Mouse (Mus musculus) gastrocnemius, adult 2 months (tissue): ENCODE measurements at regions not wholly inside any gene's neighbourhood (a gene's known extent, or its start where the extent isn't known, plus 50 kb on each side); places are given as distances from the start of the nearest gene placed in this dataset.

Source experiments
- DNase-seq: peaks from one replicate; pipeline ENCODE4 v3.0.0; 2022
- H3K27ac ChIP-seq: fragments of 200-600 bp; 2 replicates; pipeline ENCODE4 v1.8.1; 2022; ENCODE audit warnings: mild to moderate bottlenecking
- H3K4me3 ChIP-seq: fragments of 200-600 bp; 2 replicates; pipeline ENCODE4 v1.8.1; 2022; ENCODE audit warnings: mild to moderate bottlenecking, moderate library complexity
- CTCF ChIP-seq: fragments of 200-600 bp; IDR thresholded peaks from 2 replicates; pipeline ENCODE4 v1.8.1; 2022; ENCODE audit warnings: antibody characterized with exemption, mild to moderate bottlenecking, moderate library complexity
- intact Hi-C: fragments of 180-260 bp; cut with DNase I; formaldehyde crosslinking; loops from one replicate; pipeline ENCODE4 v1.15.1; 2025

- Histone ChIP-seq H3K27ac (no peak overlapping the region), H3K4me3 (no peak overlapping the region)
- DNase-seq: no peak
- intact Hi-C loops: no loop called here
- no peak for TF ChIP-seq CTCF
These were observed 87.1 kb upstream of the Gpc5 start for GRCm38 (mm10) chr14:115004733-115005405.

DNA sequence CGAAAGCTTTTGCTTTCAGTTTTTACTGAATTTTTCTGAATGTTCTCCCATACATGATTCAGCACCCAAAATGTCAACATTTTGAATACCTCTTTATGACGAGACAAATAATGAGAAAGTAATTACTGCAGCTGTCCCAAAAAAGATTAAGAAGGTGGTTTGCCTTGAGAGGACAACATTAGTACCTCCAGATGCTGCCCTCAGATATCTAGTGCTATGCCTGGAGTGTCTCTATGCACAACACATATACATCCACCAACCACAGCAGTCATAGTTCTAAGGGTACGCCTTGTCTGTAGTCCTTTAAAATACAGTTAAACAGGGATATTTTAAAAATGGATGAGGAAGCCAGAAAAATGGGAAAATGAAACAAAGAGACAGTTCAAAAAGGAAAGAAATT is 81.1 kb upstream of the Gpc5 start:
- DNase-seq: no peak
- H3K27ac ChIP-seq: no peak overlapping the region
- H3K4me3 ChIP-seq: no peak overlapping the region
- intact Hi-C loops: no loop called here
- no peak for TF ChIP-seq CTCF

- no peak overlapping the region for H3K27ac ChIP-seq
- TF ChIP-seq CTCF: no peak; the same call in 1 of the 2 replicates
- DNase-seq: no peak
- no peak overlapping the region for H3K4me3 ChIP-seq
- intact Hi-C loops: no loop called here
These were observed 76.7 kb upstream of the Gpc5 start for GRCm38 (mm10) chr14:115015299-115015698.

GRCm38 (mm10) chr14:115017410-115018153 is 74.4 kb upstream of the Gpc5 start:
- peak; percentile 68 for TF ChIP-seq CTCF
- Histone ChIP-seq H3K27ac (no peak overlapping the region), H3K4me3 (peak overlapping the region; percentile 61)
- DNase-seq: peak; percentile 61
- intact Hi-C loops: no loop called here

DNA sequence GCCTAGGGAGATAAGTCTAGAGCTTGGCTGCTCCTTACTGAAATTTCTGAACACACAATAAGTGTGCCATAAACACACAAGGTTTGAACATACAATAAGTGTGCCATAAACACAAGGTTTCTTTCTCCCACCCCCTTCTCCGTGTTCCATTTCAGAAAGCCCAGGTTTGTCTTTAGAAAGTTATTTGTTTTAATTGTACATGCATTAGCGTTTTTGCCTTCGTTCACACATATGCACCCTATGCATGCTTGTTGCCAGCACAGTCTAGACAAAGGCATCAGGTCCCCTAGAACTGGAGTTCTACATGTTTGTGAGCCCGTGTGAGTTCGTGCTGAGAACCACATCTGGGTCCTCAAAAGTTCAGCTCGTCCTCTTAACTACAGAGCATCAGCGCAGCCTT is 64.0 kb upstream of the Gpc5 start:
- intact Hi-C loops: no loop called here
- DNase-seq: no peak
- H3K27ac ChIP-seq: no peak overlapping the region
- no peak overlapping the region for H3K4me3 ChIP-seq
- TF ChIP-seq CTCF: no peak

GRCm38 (mm10) chr14:115031734-115032133 is 60.3 kb upstream of the Gpc5 start:
- intact Hi-C loops: no loop called here

GRCm38 (mm10) chr14:115033375-115033969 is 58.5 kb upstream of the Gpc5 start:
- TF ChIP-seq CTCF: no peak
- intact Hi-C loops: no loop called here
- DNase-seq: no peak
- no peak overlapping the region for H3K4me3 ChIP-seq
- H3K27ac ChIP-seq: no peak overlapping the region

More at GRCm38 (mm10) chr14:115031734-115032133, 60.3 kb upstream of the Gpc5 start:
- no peak overlapping the region for H3K27ac ChIP-seq
- DNase-seq: no peak
- TF ChIP-seq CTCF: no peak
- H3K4me3 ChIP-seq: no peak overlapping the region

GRCm38 (mm10) chr14:115034718-115035437 is 57.1 kb upstream of the Gpc5 start:
- Histone ChIP-seq H3K27ac (no peak overlapping the region), H3K4me3 (no peak overlapping the region)
- no peak for DNase-seq
- TF ChIP-seq CTCF: no peak
- intact Hi-C loops: no loop called here

DNA sequence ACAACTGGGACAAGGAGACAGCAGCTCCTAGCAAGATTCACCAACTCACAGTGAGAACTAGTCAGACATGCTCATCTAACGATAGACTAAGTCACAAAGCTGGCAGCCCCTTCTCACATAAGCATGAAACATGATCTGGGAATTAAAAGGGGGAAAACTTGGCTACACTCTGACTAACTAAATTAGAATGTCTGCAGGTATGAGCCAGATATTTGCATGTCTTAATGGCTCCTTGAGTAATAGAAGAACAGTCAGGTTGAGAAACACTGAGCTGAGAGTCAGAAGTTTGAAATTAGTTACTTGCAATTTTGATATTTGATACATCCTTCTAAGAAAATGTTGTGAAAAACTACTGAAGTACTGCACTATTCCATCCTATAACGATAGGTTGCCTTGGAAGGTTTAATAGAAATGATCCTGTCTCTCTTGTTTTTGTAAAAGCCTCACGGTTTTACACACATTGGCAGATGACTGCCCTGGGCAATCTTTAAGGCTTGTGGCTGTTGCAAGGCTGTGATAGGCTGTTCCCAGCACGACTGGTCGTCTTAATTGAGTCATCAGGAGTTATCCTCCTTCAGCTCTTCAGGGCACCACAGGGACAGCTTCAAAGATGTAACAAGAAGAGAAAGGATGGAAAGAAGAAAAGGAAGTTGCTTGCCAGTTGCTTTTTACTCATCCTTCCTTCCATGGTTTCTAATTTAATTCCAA is 54.8 kb upstream of the Gpc5 start:
- no peak overlapping the region for H3K4me3 ChIP-seq
- intact Hi-C loops: no loop called here

GRCm38 (mm10) chr14:115038788-115039187 is 53.2 kb upstream of the Gpc5 start:
- Histone ChIP-seq H3K27ac (no peak overlapping the region), H3K4me3 (no peak overlapping the region)
- TF ChIP-seq CTCF: no peak
- intact Hi-C loops: no loop called here
- no peak for DNase-seq

More for the DNA sequence above, 54.8 kb upstream of the Gpc5 start:
- H3K27ac ChIP-seq: no peak overlapping the region
- no peak for TF ChIP-seq CTCF
- no peak for DNase-seq

DNA sequence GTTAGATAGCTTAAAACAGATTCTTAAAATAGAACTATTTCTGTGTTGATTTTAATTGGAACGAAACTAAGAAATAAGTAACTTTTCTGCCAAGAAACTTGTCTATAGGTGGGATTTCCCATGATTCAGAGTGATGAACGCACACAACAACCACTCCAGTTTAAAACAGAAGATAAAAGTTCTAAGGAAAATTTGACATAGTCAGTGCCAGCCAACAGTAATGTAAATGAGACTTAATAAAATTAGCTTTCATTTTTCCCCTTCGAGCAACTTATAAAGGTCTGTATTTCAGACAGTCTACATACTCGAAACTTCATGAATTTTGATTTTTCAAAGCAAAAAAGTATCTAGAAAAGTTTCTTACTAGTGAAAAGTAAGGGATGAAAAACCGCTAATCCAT is 52.5 kb upstream of the Gpc5 start:
- Histone ChIP-seq H3K27ac (no peak overlapping the region), H3K4me3 (no peak overlapping the region)
- DNase-seq: no peak
- no peak for TF ChIP-seq CTCF
- intact Hi-C loops: no loop called here

DNA sequence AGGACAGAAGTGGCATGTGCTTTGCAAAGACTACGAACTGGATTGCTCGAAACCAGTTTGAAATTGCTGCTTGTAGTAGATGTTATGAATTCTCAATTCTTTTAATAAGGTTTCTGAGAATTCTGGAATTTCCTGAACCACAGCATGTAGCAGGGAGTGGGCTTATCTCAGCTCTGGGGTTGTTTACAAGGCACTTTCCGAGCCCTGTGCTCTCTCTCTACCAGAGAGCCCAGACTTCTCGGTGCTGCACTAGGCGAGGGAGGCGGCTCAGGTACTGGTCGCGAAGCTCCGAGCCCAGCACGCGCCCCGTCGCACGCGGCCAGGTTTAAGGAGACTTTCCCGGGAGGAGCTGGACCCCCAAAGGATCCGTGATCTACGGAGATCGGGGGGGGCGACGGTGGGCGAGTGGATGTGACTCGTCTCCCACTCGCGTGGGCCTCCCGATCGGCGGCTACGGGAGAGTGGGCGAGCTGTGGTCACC is 51.9 kb upstream of the Gpc5 start:
- peak overlapping the region; percentile 85 for H3K4me3 ChIP-seq
- H3K27ac ChIP-seq: peak overlapping the region; percentile 56
- DNase-seq: no peak
- intact Hi-C loops: no loop called here
- no peak for TF ChIP-seq CTCF
